Mouse (Mus musculus) heart, embryonic 13.5 days (tissue): Measurements from ENCODE around the gene Chd2. TPM values are rescaled to one million over a fixed set of nuclear protein-coding genes. Genes with fewer than 3 reads are reported as not detected.

Source experiments
- ATAC-seq: fragments of 200-750 bp; cut with Nextera tagmentation; 2 replicates; pipeline ENCODE4 v1.8.0; 2017; ENCODE audit warnings: moderate TSS enrichment; ENCODE audit not compliant: insufficient number of reproducible peaks, low FRiP score, low TSS enrichment; ENCODE audit errors: extremely low read depth
- H3K27ac ChIP-seq: fragments of 300-500 bp; sonication (generic); replicated peaks from 2 replicates; pipeline ENCODE4 v1.5.1; 2015; ENCODE audit warnings: moderate library complexity, mild to moderate bottlenecking, inconsistent platforms
- H3K27me3 ChIP-seq: fragments of 300-500 bp; sonication (generic); replicated peaks from 2 replicates; pipeline ENCODE4 v1.6.1; 2015; ENCODE audit warnings: mild to moderate bottlenecking, inconsistent platforms
- H3K36me3 ChIP-seq: fragments of 300-500 bp; sonication (generic); 2 replicates; pipeline ENCODE4 v1.6.1; 2015; ENCODE audit warnings: mild to moderate bottlenecking, inconsistent platforms
- H3K4me1 ChIP-seq: fragments of 300-500 bp; sonication (generic); 2 replicates; pipeline ENCODE4 v1.6.1; 2015; ENCODE audit warnings: inconsistent platforms
- H3K4me2 ChIP-seq: fragments of 300-500 bp; sonication (generic); 2 replicates; pipeline ENCODE4 v1.6.1; 2015; ENCODE audit warnings: inconsistent platforms, mild to moderate bottlenecking, moderate library complexity
- H3K4me3 ChIP-seq: fragments of 300-500 bp; sonication (generic); 2 replicates; pipeline ENCODE4 v1.5.1; 2015; ENCODE audit warnings: moderate library complexity, mild to moderate bottlenecking, inconsistent platforms
- H3K9ac ChIP-seq: fragments of 300-500 bp; sonication (generic); 2 replicates; pipeline ENCODE4 v1.6.1; 2015; ENCODE audit warnings: inconsistent platforms, mild to moderate bottlenecking, moderate library complexity
- H3K9me3 ChIP-seq: fragments of 300-500 bp; sonication (generic); 2 replicates; pipeline ENCODE4 v1.6.1; 2016; ENCODE audit warnings: inconsistent platforms
- WGBS: fragments of 180-500 bp; shearing (Covaris S2); methylation state at CpG from one replicate; pipeline ENCODE4 v1.1.7; 2015; ENCODE audit warnings: mixed read lengths; 5-methylcytosine and 5-hydroxymethylcytosine counted together
- polyA plus RNA-seq: library from polyadenylated mRNA; unstranded; fragments of >200 nt; fragmentation: Nextera tagmentation; extraction: Ambion mirVana; gene quantifications from 2 replicates; pipeline ENCODE4 v1.2.1, GENCODE M21; 2015

Gene Chd2
- polyA plus RNA-seq, 1 experiment from 2014 or later = 31.3 TPM

DNA sequence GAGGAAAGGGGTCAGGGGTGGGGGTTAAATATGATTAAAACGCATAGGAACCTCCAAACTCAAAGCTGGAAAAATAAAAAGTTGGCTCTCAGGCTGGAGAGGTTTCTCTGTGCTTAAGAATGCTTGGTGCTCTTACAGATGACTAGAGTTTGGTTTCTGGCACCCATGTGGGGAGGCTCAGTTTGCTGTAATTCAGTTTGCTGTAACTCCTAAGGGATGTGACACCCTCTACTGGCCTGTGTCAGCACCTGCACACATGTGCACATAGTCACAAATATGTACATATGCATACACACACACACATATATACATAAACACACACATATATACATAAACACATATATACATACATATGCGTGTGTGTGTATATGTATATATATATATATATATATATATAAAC, 152.8 kb downstream of the Chd2 start:
- ATAC-seq = no peak
- WGBS = 79% methylated on average over 2 of the region's 2 CpGs

GRCm38 (mm10) chr7:73382843-73383242, 158.8 kb downstream of the Chd2 start:
- 75% methylated on average over 7 of the region's 7 CpGs for WGBS
- Histone ChIP-seq H3K4me3 (no peak overlapping the region), H3K9ac (no peak overlapping the region), H3K4me1 (no peaks in the 10 kb centered on the region), H3K9me3 (no peaks in the 10 kb centered on the region), H3K4me2 (no peak overlapping the region), H3K27ac (no peak overlapping the region), H3K36me3 (no peaks in the 10 kb centered on the region), H3K27me3 (peaks cover 80% of the 10 kb centered on the region)
- no peak for ATAC-seq

More for the DNA sequence above, 152.8 kb downstream of the Chd2 start:
- Histone ChIP-seq H3K4me2 (no peak overlapping the region), H3K36me3 (no peaks in the 10 kb centered on the region), H3K4me3 (no peak overlapping the region), H3K9me3 (no peaks in the 10 kb centered on the region), H3K27me3 (peaks cover 75% of the 10 kb centered on the region), H3K9ac (no peak overlapping the region), H3K4me1 (peaks cover 33% of the 10 kb centered on the region), H3K27ac (no peak overlapping the region)

DNA sequence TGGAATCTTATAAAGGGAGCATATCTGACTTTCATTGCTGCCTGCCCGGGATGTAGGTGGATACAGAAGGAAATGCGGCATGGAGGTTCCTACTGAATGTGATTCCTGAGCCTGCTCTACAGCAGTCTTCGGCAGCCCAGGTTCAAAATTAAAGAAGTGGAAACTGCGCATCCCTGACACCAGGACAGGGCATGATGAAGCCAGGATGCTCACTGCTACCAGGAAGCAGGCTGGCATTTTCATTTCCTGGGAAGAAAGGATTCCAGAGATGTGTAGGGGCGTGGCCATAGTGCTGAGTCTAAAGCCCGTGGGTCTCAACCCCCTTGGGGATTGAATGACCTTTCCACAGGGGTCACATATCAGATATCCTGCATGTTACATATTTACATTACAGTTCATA, 163.6 kb downstream of the Chd2 start:
- Histone ChIP-seq H3K27ac (no peak overlapping the region), H3K27me3 (peaks cover 95% of the 10 kb centered on the region), H3K9me3 (no peaks in the 10 kb centered on the region), H3K4me1 (peaks cover 24% of the 10 kb centered on the region), H3K4me3 (no peak overlapping the region), H3K36me3 (no peaks in the 10 kb centered on the region), H3K4me2 (no peak overlapping the region), H3K9ac (no peak overlapping the region)
- WGBS = 69% methylated on average over 6 of the region's 6 CpGs
- no peak for ATAC-seq

DNA sequence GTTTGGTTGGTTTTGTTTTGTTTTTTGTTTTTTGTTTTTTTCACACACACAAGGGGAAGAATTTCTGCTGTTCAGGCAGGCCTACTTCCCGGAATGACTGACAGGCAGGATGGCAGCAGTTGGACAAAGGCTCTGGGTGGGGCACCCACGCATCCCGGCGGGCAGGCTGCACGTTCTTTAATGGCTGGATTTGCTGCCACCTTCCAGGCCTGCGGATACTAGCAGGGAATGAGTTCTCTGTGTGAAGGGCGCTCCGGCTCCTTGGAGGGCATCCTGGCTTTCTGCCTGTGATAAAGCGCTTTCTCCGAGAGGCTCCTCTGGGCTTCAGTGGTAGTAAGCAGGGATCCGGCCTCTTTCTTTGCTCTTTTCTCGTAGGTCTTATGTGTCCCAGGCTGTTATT, 164.3 kb downstream of the Chd2 start:
- no peak for ATAC-seq
- no peak overlapping the region for H3K9ac ChIP-seq

More for the DNA sequence above, 164.3 kb downstream of the Chd2 start:
- peaks cover 95% of the 10 kb centered on the region for H3K27me3 ChIP-seq
- no peak overlapping the region for H3K27ac ChIP-seq
- H3K9me3 ChIP-seq = no peaks in the 10 kb centered on the region
- peaks cover 31% of the 10 kb centered on the region for H3K4me1 ChIP-seq
- 56% methylated on average over 12 of the region's 12 CpGs for WGBS
- no peak overlapping the region for H3K4me3 ChIP-seq
- no peaks in the 10 kb centered on the region for H3K36me3 ChIP-seq
- H3K4me2 ChIP-seq = no peak overlapping the region

Other genes starting within 250 kb of the Chd2 start
- 2.8 and 3.8 TPM in 2 replicates for gene Rgma, start 166.3 kb downstream of the Chd2 start, polyA plus RNA-seq
- 49.8 and 50.1 TPM in 2 replicates for gene Fam174b, start 198.5 kb upstream of the Chd2 start, polyA plus RNA-seq